Mouse (Mus musculus) embryo, embryonic 10 days (tissue): ENCODE measurements around the gene 1700061G19Rik.
A peak's percentile ranks its signal among the peaks of the same experiment; 100 is the strongest.

ENCODE experiments used
- DNase-seq: peaks from one replicate; pipeline ENCODE4 v3.0.0-alpha.2; 2015; ENCODE audit warnings: low spot score

1700061G19Rik gene

DNA sequence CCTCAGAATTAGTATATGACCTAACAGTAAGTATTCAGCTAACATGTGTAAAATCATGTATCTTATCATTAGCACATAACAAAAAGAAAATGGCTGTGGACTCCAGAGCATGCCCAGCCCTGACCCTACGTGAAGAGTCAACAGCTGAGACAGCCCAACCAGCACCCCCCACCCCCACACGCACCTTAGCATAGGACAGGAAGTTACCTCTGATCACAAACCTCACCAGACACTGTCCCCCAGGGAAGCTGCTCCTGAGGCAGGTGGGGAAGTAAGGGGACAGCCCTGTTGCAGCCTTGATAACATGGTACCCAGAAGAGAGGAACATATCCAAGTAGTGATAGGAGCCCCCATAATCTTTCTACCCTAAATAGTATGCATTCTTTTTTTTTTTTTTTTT lies 50.7 kb downstream of the 1700061G19Rik start:
- DNase-seq: no peak

- no peak for DNase-seq
Measured at GRCm38 (mm10) chr17:56929101-56929500, 53.8 kb downstream of the 1700061G19Rik start.

- no peak for DNase-seq
Measured at GRCm38 (mm10) chr17:56929530-56929929, 54.3 kb downstream of the 1700061G19Rik start.

- DNase-seq: no peak
Measured at GRCm38 (mm10) chr17:56930026-56930425, 54.7 kb downstream of the 1700061G19Rik start.

DNA sequence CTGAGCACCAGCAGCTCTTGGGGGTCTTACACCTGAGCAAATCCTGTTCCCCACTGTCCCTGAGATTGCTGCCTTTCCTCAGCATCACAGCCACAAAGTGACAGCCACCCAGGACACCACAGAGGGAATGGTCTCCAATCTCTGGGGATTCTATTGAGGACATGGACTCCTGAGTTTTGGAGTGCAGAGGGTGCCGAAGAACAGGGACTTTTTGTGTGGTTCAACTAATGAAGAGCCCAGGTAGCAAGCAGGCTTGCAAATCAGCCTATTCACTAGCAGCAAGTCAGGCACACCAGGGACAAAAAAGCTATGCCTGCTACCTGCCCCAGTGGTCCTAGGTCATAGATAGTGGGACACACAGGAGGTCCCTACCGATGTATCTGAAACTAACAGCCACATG lies 58.1 kb downstream of the 1700061G19Rik start:
- no peak for DNase-seq

GRCm38 (mm10) chr17:56934545-56935330 lies 59.5 kb downstream of the 1700061G19Rik start:
- peak; percentile 36 for DNase-seq

GRCm38 (mm10) chr17:56935363-56936131 lies 60.3 kb downstream of the 1700061G19Rik start, which contains the start of gene Mllt1:
Mllt1 (minus strand) TSS chr17:56935415.
- peak; percentile 95 for DNase-seq

GRCm38 (mm10) chr17:56936731-56937130 lies 61.5 kb downstream of the 1700061G19Rik start:
- no peak for DNase-seq
